Comparison of ENCODE assay signal across 10 mouse cellular contexts in the genomic region with DNA sequence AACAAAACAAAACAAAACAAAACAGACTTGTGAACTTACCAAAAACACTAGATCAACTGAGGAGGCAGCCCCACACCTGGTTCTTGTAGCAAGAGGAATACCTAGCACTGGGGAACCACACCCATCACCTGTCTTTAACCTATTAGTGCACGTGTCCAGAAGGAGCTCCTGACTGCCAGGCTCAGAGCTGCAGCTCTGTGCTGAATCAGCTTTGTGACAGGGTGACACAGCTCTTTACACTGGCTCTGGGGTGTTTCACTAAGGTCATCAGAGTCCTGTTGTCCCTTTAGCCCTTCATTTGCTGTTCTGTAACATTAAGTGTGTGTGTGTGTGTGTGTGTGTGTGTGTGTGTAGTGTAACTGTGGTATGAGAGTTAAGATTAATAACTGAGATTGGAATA.
"Had no signal": no experiment of that assay in that cellular context is flagged by ENCODE, and none has a peak within 500 bp of the region (broad histone marks: within the 10 kb centered on the region; RNA-seq: fewer than 3 reads in every experiment).

No protein-coding gene starts in this region.

- H3K9me3 ChIP-seq: limb, embryonic 13.5 days; midbrain, embryonic 13.5 days; neural tube, embryonic 15.5 days had no signal

- DNase-seq: lung, adult 2 months; lung, postnatal 36 days; thymus, adult 2 months; thymus, postnatal 25 days had no signal

- H3K4me1 ChIP-seq: limb, embryonic 13.5 days had no signal

- H3K4me3 ChIP-seq: limb, embryonic 13.5 days; midbrain, embryonic 13.5 days; myocyte; neural tube, embryonic 15.5 days had no signal

- ATAC-seq: lung, postnatal 0 days; midbrain, embryonic 13.5 days had no signal

- H3K27ac ChIP-seq: limb, embryonic 13.5 days; liver, embryonic 14.5 days; midbrain, embryonic 13.5 days; neural tube, embryonic 15.5 days had no signal

- H3K4me2 ChIP-seq: limb, embryonic 13.5 days; midbrain, embryonic 13.5 days; neural tube, embryonic 15.5 days had no signal

- H3K9ac ChIP-seq: limb, embryonic 13.5 days; liver, embryonic 14.5 days; midbrain, embryonic 13.5 days; neural tube, embryonic 15.5 days had no signal

- H3K36me3 ChIP-seq: limb, embryonic 13.5 days; midbrain, embryonic 13.5 days; neural tube, embryonic 15.5 days had no signal
